Comparison of ENCODE assay signal across 21 mouse cellular contexts in genomic region chr11:66418216-66418615, GRCm38 (mm10).
DNase-seq lines count a peak whose midpoint lies in the region; ATAC-seq lines count a peak whose summit lies in the region.
"Had no signal": no experiment of that assay in that cellular context is flagged by ENCODE, and none has a peak within 500 bp of the region (broad histone marks: within the 10 kb centered on the region; RNA-seq: fewer than 3 reads in every experiment).

No protein-coding gene starts in this region.

- H3K27me3 ChIP-seq in hindbrain, embryonic 14.5 days (ENCODE audit: control insufficient read depth, insufficient read depth, low read length) = no peaks in the 10 kb centered on the region
- no peaks in the 10 kb centered on the region for H3K27me3 ChIP-seq in hindbrain, embryonic 13.5 days
- no peaks in the 10 kb centered on the region for H3K27me3 ChIP-seq in neural tube, embryonic 15.5 days (replicated peaks)
- H3K27me3 ChIP-seq: embryonic facial prominence, embryonic 13.5 days; heart, embryonic 12.5 days; hindbrain, embryonic 12.5 days had no signal

- no peak for DNase-seq in hindbrain, embryonic 14.5 days (ENCODE audit: low spot score)
- DNase-seq in layer of hippocampus, adult 9-11 months = peak; percentile 32
- no peak for DNase-seq in layer of hippocampus, postnatal 25 days (ENCODE audit: extremely low spot score in 1 of 2, low spot score in 1 of 2)
- DNase-seq in testis, postnatal 14 days (ENCODE audit: low spot score) = peak; percentile 13
- DNase-seq in testis, postnatal 10 days (ENCODE audit: low spot score) = no peak
- no peak for DNase-seq in spleen, postnatal 4 days (ENCODE audit: low spot score in 2 of 2)
- DNase-seq: adrenal gland, adult 8-10 months; adrenal gland, postnatal 36 days; cerebellum, adult 11-12 months; cerebellum, adult 9-10 months; cerebellum, postnatal 36 days; gastrocnemius, postnatal 14 days; heart, adult 2 months had no signal

- H3K36me3 ChIP-seq in hindbrain, embryonic 14.5 days (replicated peaks; ENCODE audit: control insufficient read depth, insufficient read depth) = no peaks in the 10 kb centered on the region
- no peaks in the 10 kb centered on the region for H3K36me3 ChIP-seq in hindbrain, embryonic 13.5 days
- no peaks in the 10 kb centered on the region for H3K36me3 ChIP-seq in neural tube, embryonic 15.5 days
- H3K36me3 ChIP-seq: embryonic facial prominence, embryonic 13.5 days; heart, embryonic 12.5 days; hindbrain, embryonic 12.5 days had no signal

- no peak overlapping the region for H3K27ac ChIP-seq in hindbrain, embryonic 14.5 days
- H3K27ac ChIP-seq in hindbrain, embryonic 13.5 days = no peak overlapping the region
- peak overlapping the region; percentile 45 for H3K27ac ChIP-seq in neural tube, embryonic 15.5 days (replicated peaks)
- H3K27ac ChIP-seq: embryonic facial prominence, embryonic 13.5 days; heart, adult 2 months; hindbrain, embryonic 12.5 days had no signal

- 0 out of 2 replicates have a peak, but pooled peaks have one; percentile 27 for ATAC-seq in hindbrain, embryonic 14.5 days (ENCODE audit: low FRiP score)
- ATAC-seq in hindbrain, embryonic 13.5 days (ENCODE audit: low FRiP score) = no peak
- no peak for ATAC-seq in neural tube, embryonic 15.5 days (ENCODE audit: low FRiP score)
- ATAC-seq: forebrain, embryonic 16.5 days; inflammation-experienced regulatory T-cells, adult 6 months; intestine, postnatal 0 days had no signal

- no peaks in the 10 kb centered on the region for H3K9me3 ChIP-seq in hindbrain, embryonic 14.5 days (ENCODE audit: control insufficient read depth, low read length)
- no peaks in the 10 kb centered on the region for H3K9me3 ChIP-seq in hindbrain, embryonic 13.5 days
- H3K9me3 ChIP-seq in neural tube, embryonic 15.5 days (replicated peaks) = no peaks in the 10 kb centered on the region
- H3K9me3 ChIP-seq: embryonic facial prominence, embryonic 13.5 days; heart, embryonic 12.5 days; hindbrain, embryonic 12.5 days had no signal

- no peak overlapping the region for H3K4me3 ChIP-seq in hindbrain, embryonic 14.5 days (replicated peaks; ENCODE audit: low read length)
- no peak overlapping the region for H3K4me3 ChIP-seq in hindbrain, embryonic 13.5 days
- no peak overlapping the region for H3K4me3 ChIP-seq in neural tube, embryonic 15.5 days (replicated peaks)
- H3K4me3 ChIP-seq: embryonic facial prominence, embryonic 13.5 days; heart, adult 2 months; heart, embryonic 12.5 days; hindbrain, embryonic 12.5 days had no signal

- H3K4me1 ChIP-seq in hindbrain, embryonic 14.5 days (replicated peaks; ENCODE audit: control insufficient read depth, insufficient read depth, low read length) = no peaks in the 10 kb centered on the region
- H3K4me1 ChIP-seq in hindbrain, embryonic 13.5 days (replicated peaks) = peaks cover 8% of the 10 kb centered on the region
- H3K4me1 ChIP-seq in neural tube, embryonic 15.5 days = peaks cover 28% of the 10 kb centered on the region
- H3K4me1 ChIP-seq: embryonic facial prominence, embryonic 13.5 days; heart, embryonic 12.5 days had no signal

- 50% methylated on average over 3 of the region's 3 CpGs for WGBS in hindbrain, embryonic 14.5 days
- WGBS in hindbrain, embryonic 13.5 days = 52% methylated on average over 3 of the region's 3 CpGs
- 35% methylated on average over 3 of the region's 3 CpGs for WGBS in neural tube, embryonic 15.5 days

- H3K9ac ChIP-seq in hindbrain, embryonic 14.5 days = no peak overlapping the region
- no peak overlapping the region for H3K9ac ChIP-seq in hindbrain, embryonic 13.5 days
- H3K9ac ChIP-seq in neural tube, embryonic 15.5 days (replicated peaks) = no peak overlapping the region
- H3K9ac ChIP-seq: embryonic facial prominence, embryonic 13.5 days; heart, embryonic 12.5 days; hindbrain, embryonic 12.5 days had no signal

- H3K4me2 ChIP-seq in hindbrain, embryonic 14.5 days (replicated peaks) = no peak overlapping the region
- H3K4me2 ChIP-seq in hindbrain, embryonic 13.5 days = no peak overlapping the region
- no peak overlapping the region for H3K4me2 ChIP-seq in neural tube, embryonic 15.5 days
- H3K4me2 ChIP-seq: embryonic facial prominence, embryonic 13.5 days; heart, embryonic 12.5 days; hindbrain, embryonic 12.5 days had no signal

Comparison
In these comparisons a context has a peak if more than half of its experiments do, and no peak if none do; other contexts are left out.
1. DNase-seq: peak in layer of hippocampus, adult 9-11 months (single experiment) and testis, postnatal 14 days (single experiment); none in hindbrain, embryonic 14.5 days (single experiment), layer of hippocampus, postnatal 25 days (0 of 2), testis, postnatal 10 days (single experiment) and spleen, postnatal 4 days (0 of 2).